Mouse (Mus musculus) limb, embryonic 15.5 days (tissue): ENCODE measurements around the gene Cfap157. TPM values are rescaled to one million over a fixed set of nuclear protein-coding genes. Genes with fewer than 3 reads are reported as not detected.

Source experiments
- ATAC-seq: fragments of 200-750 bp; cut with Nextera tagmentation; 2 replicates; pipeline ENCODE4 v1.8.0; 2017; ENCODE audit warnings: low read depth, moderate TSS enrichment; ENCODE audit not compliant: insufficient number of reproducible peaks, low FRiP score, low TSS enrichment
- H3K27ac ChIP-seq: fragments of 300-500 bp; sonication (generic); 2 replicates; pipeline ENCODE4 v1.5.1; 2015; ENCODE audit warnings: moderate library complexity, mild to moderate bottlenecking, inconsistent platforms
- H3K27me3 ChIP-seq: fragments of 300-500 bp; sonication (generic); 2 replicates; pipeline ENCODE4 v1.6.1; 2015; ENCODE audit warnings: inconsistent platforms
- H3K36me3 ChIP-seq: fragments of 300-500 bp; sonication (generic); 2 replicates; pipeline ENCODE4 v1.6.1; 2015; ENCODE audit warnings: inconsistent platforms
- H3K4me1 ChIP-seq: fragments of 300-500 bp; sonication (generic); 2 replicates; pipeline ENCODE4 v1.6.1; 2015; ENCODE audit warnings: inconsistent platforms
- H3K4me2 ChIP-seq: fragments of 300-500 bp; sonication (generic); 2 replicates; pipeline ENCODE4 v1.6.1; 2015; ENCODE audit warnings: mild to moderate bottlenecking, inconsistent platforms
- H3K4me3 ChIP-seq: fragments of 300-500 bp; sonication (generic); 2 replicates; pipeline ENCODE4 v1.5.1; 2015; ENCODE audit warnings: mild to moderate bottlenecking, inconsistent platforms
- H3K9ac ChIP-seq: fragments of 300-500 bp; sonication (generic); 2 replicates; pipeline ENCODE4 v1.6.1; 2015; ENCODE audit warnings: inconsistent platforms
- H3K9me3 ChIP-seq: fragments of 300-500 bp; sonication (generic); 2 replicates; pipeline ENCODE4 v1.6.1; 2016; ENCODE audit warnings: inconsistent platforms
- WGBS: fragments of 180-500 bp; shearing (Covaris S2); methylation state at CpG from one replicate; pipeline ENCODE4 v1.1.7; 2015; 5-methylcytosine and 5-hydroxymethylcytosine counted together
- polyA plus RNA-seq: library from polyadenylated mRNA; unstranded; fragments of >200 nt; fragmentation: Nextera tagmentation; extraction: Ambion mirVana; gene quantifications from 2 replicates; pipeline ENCODE4 v1.2.1, GENCODE M21; 2015

The Cfap157 gene
- polyA plus RNA-seq, 1 experiment from 2014 or later, result 1.0 TPM

DNA sequence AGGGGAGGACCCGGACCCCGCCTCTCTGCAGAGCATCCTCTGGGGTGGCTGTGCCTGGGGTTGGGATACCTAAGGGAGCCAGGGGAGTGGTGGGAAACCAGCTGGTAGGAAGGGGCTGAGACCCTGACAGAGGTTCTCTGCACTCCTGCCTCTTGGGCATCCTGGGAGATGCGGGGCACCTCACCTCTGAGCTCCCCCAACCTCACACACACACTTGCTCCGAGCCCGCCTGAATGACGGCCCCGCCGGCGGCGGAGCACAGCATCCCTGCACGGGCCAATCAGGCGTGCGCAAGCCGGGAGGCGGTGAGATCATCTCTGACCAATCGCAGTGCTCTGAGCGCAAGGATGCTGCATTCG is 42.1 kb downstream of the Cfap157 start:
- Histone ChIP-seq H3K4me2 (peak overlapping the region; percentile 95), H3K4me1 (peaks cover 17% of the 10 kb centered on the region), H3K36me3 (peaks cover 18% of the 10 kb centered on the region), H3K9ac (no peak overlapping the region), H3K27me3 (peaks cover 40% of the 10 kb centered on the region), H3K4me3 (peak overlapping the region; percentile 49), H3K9me3 (no peaks in the 10 kb centered on the region), H3K27ac (no peak overlapping the region)
- ATAC-seq, result no peak
- 7% methylated on average over 18 of the region's 18 CpGs for WGBS

- H3K9ac ChIP-seq, result peak overlapping the region; percentile 33; the same call in 1 of the 2 replicates
- H3K4me1 ChIP-seq, result peaks cover 17% of the 10 kb centered on the region
- peak overlapping the region; percentile 49 for H3K4me3 ChIP-seq
- H3K9me3 ChIP-seq, result no peaks in the 10 kb centered on the region
- H3K27ac ChIP-seq, result no peak overlapping the region
- H3K4me2 ChIP-seq, result peak overlapping the region; percentile 95
- WGBS, result 7% methylated on average over 55 of the region's 58 CpGs
- H3K36me3 ChIP-seq, result peaks cover 15% of the 10 kb centered on the region
- peaks cover 40% of the 10 kb centered on the region for H3K27me3 ChIP-seq
- ATAC-seq, result no peak
These were observed 42.7 kb downstream of the Cfap157 start for GRCm38 (mm10) chr2:32741273-32742172.

- Histone ChIP-seq H3K4me1 (peaks cover 17% of the 10 kb centered on the region), H3K4me2 (peak within 1 kb of the TSS; percentile 95), H3K36me3 (peaks cover 10% of the 10 kb centered on the region), H3K27ac (no peak within 1 kb of the TSS), H3K27me3 (peaks cover 38% of the 10 kb centered on the region), H3K9me3 (no peaks in the 10 kb centered on the region), H3K4me3 (peak within 1 kb of the TSS; percentile 49), H3K9ac (peak within 1 kb of the TSS; percentile 33; the same call in 1 of the 2 replicates)
- ATAC-seq, result no peak
- 7% methylated on average over 11 of the region's 11 CpGs for WGBS
These were observed 43.3 kb downstream of the Cfap157 start, which contains the start of gene 6330409D20Rik for GRCm38 (mm10) chr2:32740916-32741272. 6330409D20Rik (minus strand) TSS chr2:32741016.

DNA sequence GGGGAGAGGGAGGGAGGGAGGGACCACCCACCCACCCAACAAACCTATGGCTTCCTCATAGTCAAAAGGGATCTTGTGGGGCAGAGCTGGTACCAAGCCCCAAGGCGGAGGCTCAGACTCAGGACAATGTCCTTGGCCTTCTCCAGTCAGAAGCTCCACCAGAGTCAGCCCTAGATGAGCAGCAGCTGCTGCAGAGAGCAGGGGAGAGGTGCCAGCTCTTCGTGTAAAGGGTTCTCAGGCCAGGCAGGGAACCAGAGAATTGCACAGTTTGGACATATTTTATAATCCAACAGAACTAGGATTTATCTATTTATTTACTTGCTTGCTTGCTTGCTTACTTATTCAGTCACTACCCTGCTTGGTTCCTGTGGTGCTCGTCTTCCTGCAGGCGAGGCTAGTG is 44.9 kb downstream of the Cfap157 start:
- WGBS, result 70% methylated on average over 4 of the region's 4 CpGs
- H3K4me2 ChIP-seq, result no peak overlapping the region
- no peak overlapping the region for H3K27ac ChIP-seq
- peaks cover 20% of the 10 kb centered on the region for H3K4me1 ChIP-seq
- H3K9me3 ChIP-seq, result no peaks in the 10 kb centered on the region
- no peak overlapping the region for H3K9ac ChIP-seq
- H3K4me3 ChIP-seq, result no peak overlapping the region
- H3K27me3 ChIP-seq, result peaks cover 37% of the 10 kb centered on the region
- no peak for ATAC-seq
- no peaks in the 10 kb centered on the region for H3K36me3 ChIP-seq

- WGBS, result 65% methylated on average over 6 of the region's 6 CpGs
- no peaks in the 10 kb centered on the region for H3K9me3 ChIP-seq
- no peak for ATAC-seq
- H3K27me3 ChIP-seq, result peaks cover 24% of the 10 kb centered on the region
- H3K4me3 ChIP-seq, result no peak overlapping the region
- no peaks in the 10 kb centered on the region for H3K36me3 ChIP-seq
- H3K4me2 ChIP-seq, result no peak overlapping the region
- peaks cover 20% of the 10 kb centered on the region for H3K4me1 ChIP-seq
- H3K9ac ChIP-seq, result no peak overlapping the region
- no peak overlapping the region for H3K27ac ChIP-seq
These were observed 47.2 kb downstream of the Cfap157 start for GRCm38 (mm10) chr2:32737008-32737407.

DNA sequence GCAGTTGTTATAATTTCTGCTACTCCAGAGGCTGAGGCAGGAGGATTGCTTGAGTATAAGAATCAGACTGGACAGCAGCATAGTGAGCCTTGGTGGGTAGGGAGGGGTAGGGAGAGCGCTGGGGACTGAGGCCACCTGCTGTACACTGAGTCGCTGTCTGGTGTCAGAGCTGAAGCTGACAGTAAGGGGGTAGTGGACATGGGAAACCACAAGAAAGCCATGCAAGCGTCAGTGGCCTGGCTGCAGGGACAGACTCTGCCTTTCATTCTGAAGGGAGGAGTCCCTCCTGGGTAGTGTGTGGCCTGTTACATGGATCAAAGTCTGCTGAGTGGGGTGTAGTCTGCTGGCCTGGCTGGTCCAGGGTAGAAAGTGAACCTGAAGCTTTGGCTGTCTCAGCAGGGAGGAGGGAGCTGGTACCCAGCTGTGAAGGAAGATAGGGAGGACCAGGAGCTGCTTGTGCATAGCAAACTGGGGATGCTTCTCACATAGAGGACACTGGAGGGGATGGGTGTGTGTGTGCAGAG is 47.9 kb downstream of the Cfap157 start:
- 48% methylated on average over 3 of the region's 3 CpGs for WGBS
- H3K27ac ChIP-seq, result no peak overlapping the region
- ATAC-seq, result no peak

DNA sequence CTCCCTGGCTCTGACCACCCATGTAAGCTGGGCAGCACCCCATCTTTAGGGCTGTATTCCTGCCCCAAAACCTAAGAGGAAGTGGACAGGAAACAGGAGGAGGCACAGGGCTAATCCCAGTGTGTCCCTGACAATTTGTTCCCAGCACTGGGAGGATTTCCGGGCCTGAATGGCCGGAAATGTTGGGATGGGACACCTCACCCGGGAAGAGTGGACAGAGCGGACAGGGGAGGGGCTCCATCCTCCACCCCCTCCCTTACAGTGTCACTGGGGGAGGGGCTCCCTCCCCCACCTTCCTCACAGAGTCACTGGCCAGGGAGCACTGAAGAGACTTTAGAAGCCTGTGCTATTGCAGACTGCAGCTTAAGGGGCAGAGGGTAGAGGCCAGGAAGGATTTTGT is 49.3 kb downstream of the Cfap157 start:
- no peak for ATAC-seq
- Histone ChIP-seq H3K36me3 (no peaks in the 10 kb centered on the region), H3K27ac (no peak overlapping the region), H3K4me1 (peaks cover 24% of the 10 kb centered on the region), H3K27me3 (peaks cover 4% of the 10 kb centered on the region; the same call in 1 of the 2 replicates), H3K9me3 (no peaks in the 10 kb centered on the region), H3K4me2 (no peak overlapping the region), H3K4me3 (no peak overlapping the region), H3K9ac (no peak overlapping the region)
- WGBS, result 51% methylated on average over 4 of the region's 4 CpGs

More for the DNA sequence above, 47.9 kb downstream of the Cfap157 start:
- H3K4me1 ChIP-seq, result peaks cover 19% of the 10 kb centered on the region
- no peak overlapping the region for H3K9ac ChIP-seq
- H3K27me3 ChIP-seq, result peaks cover 18% of the 10 kb centered on the region
- no peak overlapping the region for H3K4me2 ChIP-seq
- no peaks in the 10 kb centered on the region for H3K9me3 ChIP-seq
- H3K4me3 ChIP-seq, result no peak overlapping the region
- H3K36me3 ChIP-seq, result no peaks in the 10 kb centered on the region

- no peak overlapping the region for H3K4me2 ChIP-seq
- peak overlapping the region; percentile 44; the same call in 1 of the 2 replicates for H3K27ac ChIP-seq
- H3K4me3 ChIP-seq, result no peak overlapping the region
- no peak overlapping the region for H3K9ac ChIP-seq
- WGBS, result 41% methylated on average over 4 of the region's 4 CpGs
- ATAC-seq, result no peak
- no peaks in the 10 kb centered on the region for H3K36me3 ChIP-seq
- H3K4me1 ChIP-seq, result peaks cover 27% of the 10 kb centered on the region
- H3K9me3 ChIP-seq, result no peaks in the 10 kb centered on the region
- H3K27me3 ChIP-seq, result no peaks in the 10 kb centered on the region
These were observed 49.7 kb downstream of the Cfap157 start for GRCm38 (mm10) chr2:32734480-32734879.

DNA sequence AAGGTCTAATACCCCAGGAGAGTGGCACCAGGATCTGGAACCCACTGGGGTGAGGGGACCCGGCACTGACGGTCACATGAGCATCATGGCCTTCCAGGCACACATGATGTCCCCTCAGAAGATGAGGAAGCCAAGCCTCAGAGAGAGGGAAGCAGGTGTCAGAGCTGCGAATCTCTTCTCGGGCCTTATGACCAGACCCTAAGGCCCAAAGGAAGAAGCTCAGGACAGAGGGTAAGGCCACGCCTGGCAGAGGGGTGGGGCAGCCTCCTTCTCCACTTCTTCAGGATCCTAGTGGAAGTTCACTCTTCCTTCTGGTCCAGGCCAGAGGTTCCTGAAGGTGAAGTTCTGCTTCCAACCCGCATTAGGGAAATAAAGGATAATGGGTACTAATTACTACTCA is 51.5 kb downstream of the Cfap157 start:
- peaks cover 37% of the 10 kb centered on the region for H3K4me1 ChIP-seq
- WGBS, result 75% methylated on average over 6 of the region's 6 CpGs
- no peak overlapping the region for H3K4me3 ChIP-seq
- no peak for ATAC-seq
- no peak overlapping the region for H3K4me2 ChIP-seq
- H3K27ac ChIP-seq, result no peak overlapping the region
- no peaks in the 10 kb centered on the region for H3K27me3 ChIP-seq
- H3K9me3 ChIP-seq, result no peaks in the 10 kb centered on the region
- no peaks in the 10 kb centered on the region for H3K36me3 ChIP-seq
- no peak overlapping the region for H3K9ac ChIP-seq

DNA sequence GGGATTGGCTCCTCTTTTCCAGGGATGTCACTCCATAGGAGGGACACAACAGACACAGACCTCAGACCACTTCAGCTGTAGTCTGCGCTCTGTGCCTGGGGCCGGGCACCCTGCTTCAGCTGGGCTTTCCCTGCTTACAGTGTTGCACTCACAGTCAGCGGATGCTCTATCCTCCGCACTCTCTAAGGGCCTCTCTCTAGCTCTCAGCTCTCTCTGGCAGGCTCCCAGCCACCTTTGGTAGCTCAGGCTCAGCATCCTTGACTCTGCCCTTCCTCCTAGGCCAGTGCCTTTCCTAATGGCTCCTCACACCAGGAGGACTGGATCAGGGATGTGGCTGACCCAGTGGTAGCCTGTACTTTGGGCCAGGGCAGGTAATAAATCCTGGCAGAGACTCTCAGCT is 52.3 kb downstream of the Cfap157 start:
- H3K36me3 ChIP-seq, result no peaks in the 10 kb centered on the region
- H3K27ac ChIP-seq, result 0 out of 2 replicates have a peak overlapping the region, but pooled peaks have one; percentile 38
- WGBS, result 60% methylated on average over 4 of the region's 4 CpGs
- H3K4me1 ChIP-seq, result peaks cover 43% of the 10 kb centered on the region
- H3K27me3 ChIP-seq, result no peaks in the 10 kb centered on the region
- H3K4me2 ChIP-seq, result no peak overlapping the region
- no peak overlapping the region for H3K9ac ChIP-seq
- no peaks in the 10 kb centered on the region for H3K9me3 ChIP-seq
- H3K4me3 ChIP-seq, result no peak overlapping the region
- no peak for ATAC-seq

- H3K27ac ChIP-seq, result peak overlapping the region; percentile 79
- no peak overlapping the region for H3K9ac ChIP-seq
- ATAC-seq, result no peak
- H3K9me3 ChIP-seq, result no peaks in the 10 kb centered on the region
- H3K27me3 ChIP-seq, result no peaks in the 10 kb centered on the region
- 0 out of 2 replicates have a peak overlapping the region, but pooled peaks have one; percentile 19 for H3K4me2 ChIP-seq
- 14% methylated on average over 11 of the region's 11 CpGs for WGBS
- H3K4me3 ChIP-seq, result no peak overlapping the region
- peaks cover 43% of the 10 kb centered on the region for H3K4me1 ChIP-seq
- H3K36me3 ChIP-seq, result no peaks in the 10 kb centered on the region
These were observed 53.4 kb downstream of the Cfap157 start for GRCm38 (mm10) chr2:32730854-32731253.

DNA sequence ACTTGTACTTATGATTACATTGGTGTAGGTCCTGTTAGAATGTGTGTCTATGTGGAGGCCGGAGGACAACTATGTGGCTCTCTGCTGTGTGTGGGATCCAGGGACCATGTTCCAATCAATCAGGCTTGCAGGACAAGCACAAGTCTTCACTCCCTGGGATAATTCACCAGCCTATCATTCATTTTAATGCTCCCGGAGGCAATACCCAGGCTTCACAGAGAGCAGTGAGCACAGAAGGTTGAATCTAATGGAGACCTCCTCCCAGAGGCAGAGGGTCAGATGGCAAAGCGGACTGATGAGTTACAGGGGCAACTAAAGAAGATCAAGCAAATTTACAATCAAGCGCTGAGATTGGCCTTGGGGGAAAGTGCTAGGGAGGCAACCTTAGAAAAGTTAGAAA is 54.7 kb downstream of the Cfap157 start:
- H3K4me2 ChIP-seq, result no peak overlapping the region

More for the DNA sequence above, 54.7 kb downstream of the Cfap157 start:
- Histone ChIP-seq H3K27ac (peak overlapping the region; percentile 79), H3K9ac (no peak overlapping the region), H3K4me3 (no peak overlapping the region), H3K27me3 (no peaks in the 10 kb centered on the region), H3K9me3 (no peaks in the 10 kb centered on the region), H3K36me3 (no peaks in the 10 kb centered on the region), H3K4me1 (peaks cover 42% of the 10 kb centered on the region)
- ATAC-seq, result no peak
- 54% methylated on average over 4 of the region's 4 CpGs for WGBS
